Mouse (Mus musculus): ENCODE results near the gene Zgrf1.
A peak's percentile ranks its signal among the peaks of the same experiment; 100 is the strongest.

Zgrf1 gene

GRCm38 (mm10) chr3:127562974-127563373, 9.7 kb downstream of the Zgrf1 start:
- no peak for DNase-seq (ENCODE audit: low read depth)

GRCm38 (mm10) chr3:127565129-127565528, 11.8 kb downstream of the Zgrf1 start:
- peak; percentile 45 for DNase-seq (ENCODE audit: low read depth)

- DNase-seq (ENCODE audit: low read depth), result peak; percentile 89
These were observed 19.3 kb downstream of the Zgrf1 start for GRCm38 (mm10) chr3:127572557-127572956.

GRCm38 (mm10) chr3:127597136-127597535, 43.8 kb downstream of the Zgrf1 start:
- DNase-seq (ENCODE audit: low read depth), result no peak

- DNase-seq (ENCODE audit: low read depth), result peak; percentile 23
These were observed 54.8 kb downstream of the Zgrf1 start for GRCm38 (mm10) chr3:127608109-127608508.

- DNase-seq (ENCODE audit: low read depth), result peak; percentile 68
These were observed 72.0 kb downstream of the Zgrf1 start for GRCm38 (mm10) chr3:127625296-127625695.

- DNase-seq (ENCODE audit: low read depth), result no peak
These were observed 72.6 kb downstream of the Zgrf1 start for GRCm38 (mm10) chr3:127625701-127626399.

- DNase-seq (ENCODE audit: low read depth), result no peak
These were observed 73.2 kb downstream of the Zgrf1 start for GRCm38 (mm10) chr3:127626524-127626923.

GRCm38 (mm10) chr3:127627151-127627955, 74.1 kb downstream of the Zgrf1 start:
- DNase-seq (ENCODE audit: low read depth), result no peak

GRCm38 (mm10) chr3:127627956-127628310, 74.6 kb downstream of the Zgrf1 start:
- DNase-seq (ENCODE audit: low read depth), result no peak

GRCm38 (mm10) chr3:127628311-127629184, 75.3 kb downstream of the Zgrf1 start:
- no peak for DNase-seq (ENCODE audit: low read depth)

- DNase-seq (ENCODE audit: low read depth), result no peak
These were observed 76.9 kb downstream of the Zgrf1 start for GRCm38 (mm10) chr3:127630190-127630589.

GRCm38 (mm10) chr3:127630735-127631372, 77.6 kb downstream of the Zgrf1 start:
- DNase-seq (ENCODE audit: low read depth), result no peak

GRCm38 (mm10) chr3:127631582-127631981, 78.3 kb downstream of the Zgrf1 start:
- no peak for DNase-seq (ENCODE audit: low read depth)

GRCm38 (mm10) chr3:127632531-127632930, 79.2 kb downstream of the Zgrf1 start:
- no peak for DNase-seq (ENCODE audit: low read depth)

GRCm38 (mm10) chr3:127633080-127634032, 80.1 kb downstream of the Zgrf1 start, which contains the start of gene Neurog2:
Gene Neurog2 (plus strand): TSS chr3:127633135.
- DNase-seq (ENCODE audit: low read depth), result no peak

GRCm38 (mm10) chr3:127634101-127634983, 81.1 kb downstream of the Zgrf1 start:
- peak; percentile 75 for DNase-seq (ENCODE audit: low read depth)

- DNase-seq (ENCODE audit: low read depth), result no peak
These were observed 81.7 kb downstream of the Zgrf1 start for GRCm38 (mm10) chr3:127634984-127635349.

GRCm38 (mm10) chr3:127639875-127640761, 86.8 kb downstream of the Zgrf1 start:
- no peak for DNase-seq (ENCODE audit: low read depth)

All from NIH3T3 (cell line).